Mouse (Mus musculus): ENCODE measurements around the gene Cep57l1.

Gene Cep57l1

GRCm38 (mm10) chr10:41675842-41676571, 133.7 kb downstream of the Cep57l1 start:
- no peak for DNase-seq (ENCODE audit: low spot score in 2 of 2)

- no peak for DNase-seq (ENCODE audit: low spot score in 2 of 2)
These were observed 134.4 kb downstream of the Cep57l1 start for GRCm38 (mm10) chr10:41675243-41675642.

GRCm38 (mm10) chr10:41674362-41674761, 135.3 kb downstream of the Cep57l1 start:
- no peak for DNase-seq (ENCODE audit: low spot score in 2 of 2)

- DNase-seq (ENCODE audit: low spot score in 2 of 2): no peak
These were observed 139.5 kb downstream of the Cep57l1 start for GRCm38 (mm10) chr10:41670196-41670595.

Data from spleen, postnatal 36 days (tissue).